Mouse (Mus musculus) monocyte, adult 2 months (primary cell): Measurements from ENCODE around the gene Itga5.

Experiments
- DNase-seq, 2 experiments: peaks; one replicate each; pipeline ENCODE4 v3.0.0; 2022; ENCODE audit warnings: low spot score in 2 of 2, low read depth in 1 of 2

Itga5 gene

DNA sequence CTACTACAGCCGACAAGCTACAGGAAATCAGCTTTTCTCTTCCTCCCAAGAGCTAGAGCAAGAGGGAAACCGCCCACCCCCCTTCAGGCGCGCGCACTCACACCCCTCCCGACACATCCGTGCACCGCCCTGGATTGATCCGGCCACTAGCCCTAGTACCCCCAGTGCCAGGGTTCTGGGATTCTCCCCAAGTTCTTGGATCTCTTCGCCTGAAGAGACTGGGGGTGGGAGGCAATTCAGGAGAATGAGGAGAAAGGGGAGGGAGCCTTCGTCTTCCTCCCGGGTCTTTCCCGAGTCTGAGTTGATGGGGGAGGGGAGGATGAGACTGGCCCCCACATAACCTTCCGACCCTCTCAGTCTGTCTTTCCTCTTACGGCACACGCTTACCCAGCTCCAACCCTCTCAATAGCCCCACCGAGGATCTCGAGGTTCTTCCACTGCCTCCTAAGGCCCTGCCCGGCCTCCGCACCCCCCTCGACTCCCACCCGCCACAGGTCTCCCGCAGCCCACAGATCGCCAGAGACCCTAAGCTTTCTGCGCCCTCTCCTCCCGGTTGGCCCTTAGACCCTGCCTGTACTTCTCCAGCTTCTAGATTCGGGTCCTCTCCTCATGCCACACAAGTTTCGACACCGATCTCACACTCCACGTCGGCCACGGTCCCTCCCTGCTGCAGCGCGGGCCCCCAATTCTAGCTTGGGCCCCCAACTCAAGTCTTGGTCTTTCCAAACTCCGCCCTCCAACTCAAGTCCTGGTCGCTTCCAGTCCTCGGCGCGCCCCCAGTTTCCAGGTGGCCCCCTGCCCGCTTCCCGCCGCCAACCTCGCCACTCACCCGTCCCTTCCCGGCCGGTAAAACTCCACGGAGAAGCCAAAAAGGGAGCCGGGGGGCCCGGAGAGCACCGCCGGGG lies 840 bp downstream of the Itga5 start:
- DNase-seq: no peak

DNA sequence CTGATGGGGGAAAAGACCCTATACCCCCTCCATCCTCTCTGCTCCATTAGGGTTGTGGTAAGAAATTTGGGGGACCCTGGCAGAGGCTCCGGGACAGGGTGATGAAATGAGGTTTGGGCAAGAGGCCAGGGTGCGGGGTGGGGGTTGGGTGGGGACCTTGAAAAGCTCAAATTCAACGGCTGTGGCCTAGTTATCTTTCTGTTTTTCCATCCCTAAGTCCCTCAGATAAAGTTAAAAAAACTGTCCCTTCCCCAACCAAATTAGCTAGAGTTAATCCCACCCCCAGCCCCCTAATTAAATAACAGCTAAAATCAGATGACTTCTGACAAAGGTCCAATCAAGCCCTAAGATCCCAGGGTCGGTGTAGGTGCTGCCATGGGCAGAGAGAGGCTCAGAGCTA lies 1.8 kb downstream of the Itga5 start:
- DNase-seq: no peak

DNA sequence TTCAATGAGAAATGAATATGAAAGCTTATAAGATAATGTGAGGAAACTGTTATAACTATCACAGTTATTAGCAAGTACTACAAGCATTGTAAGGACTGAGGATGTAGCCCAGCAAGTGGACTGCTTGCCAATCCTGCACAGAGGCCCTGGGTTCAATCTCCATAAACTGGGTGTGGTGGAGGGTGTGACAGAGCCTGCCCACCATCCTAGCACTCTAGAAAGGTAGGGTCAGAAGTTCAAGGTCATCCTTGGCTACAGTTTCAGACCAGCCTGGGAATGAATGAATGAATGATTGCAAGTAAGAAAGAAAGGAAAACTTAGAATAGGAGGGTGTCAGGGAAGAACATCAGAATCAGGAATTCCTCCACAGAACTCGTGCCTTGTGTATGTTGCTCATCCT lies 2.8 kb downstream of the Itga5 start:
- DNase-seq: no peak

- DNase-seq: no peak
Measured at GRCm38 (mm10) chr15:103362950-103363349, 3.6 kb downstream of the Itga5 start.

DNA sequence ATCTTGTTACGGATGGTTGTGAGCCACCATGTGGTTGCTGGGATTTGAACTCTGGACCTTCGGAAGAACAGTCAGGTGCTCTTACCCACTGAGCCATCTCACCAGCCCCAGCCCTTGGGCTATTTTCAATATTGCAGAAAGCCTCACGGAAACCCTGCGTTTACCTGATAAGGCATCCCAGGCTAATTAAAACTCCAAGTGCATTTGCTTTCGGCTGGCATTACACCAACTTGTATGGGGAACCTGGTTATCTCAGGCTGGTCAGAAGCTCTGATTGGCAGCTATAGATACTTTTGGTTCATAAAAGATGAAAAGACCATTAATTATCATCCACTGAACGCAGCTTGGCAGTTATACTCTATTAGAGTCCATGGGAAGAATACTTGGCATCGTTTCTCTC lies 4.2 kb downstream of the Itga5 start:
- no peak for DNase-seq

GRCm38 (mm10) chr15:103361269-103361668 lies 5.3 kb downstream of the Itga5 start:
- DNase-seq: peak in 1 of 2 experiments; percentile 33

GRCm38 (mm10) chr15:103359869-103360602 lies 6.5 kb downstream of the Itga5 start:
- no peak for DNase-seq

GRCm38 (mm10) chr15:103359122-103359510 lies 7.4 kb downstream of the Itga5 start:
- DNase-seq: no peak

DNA sequence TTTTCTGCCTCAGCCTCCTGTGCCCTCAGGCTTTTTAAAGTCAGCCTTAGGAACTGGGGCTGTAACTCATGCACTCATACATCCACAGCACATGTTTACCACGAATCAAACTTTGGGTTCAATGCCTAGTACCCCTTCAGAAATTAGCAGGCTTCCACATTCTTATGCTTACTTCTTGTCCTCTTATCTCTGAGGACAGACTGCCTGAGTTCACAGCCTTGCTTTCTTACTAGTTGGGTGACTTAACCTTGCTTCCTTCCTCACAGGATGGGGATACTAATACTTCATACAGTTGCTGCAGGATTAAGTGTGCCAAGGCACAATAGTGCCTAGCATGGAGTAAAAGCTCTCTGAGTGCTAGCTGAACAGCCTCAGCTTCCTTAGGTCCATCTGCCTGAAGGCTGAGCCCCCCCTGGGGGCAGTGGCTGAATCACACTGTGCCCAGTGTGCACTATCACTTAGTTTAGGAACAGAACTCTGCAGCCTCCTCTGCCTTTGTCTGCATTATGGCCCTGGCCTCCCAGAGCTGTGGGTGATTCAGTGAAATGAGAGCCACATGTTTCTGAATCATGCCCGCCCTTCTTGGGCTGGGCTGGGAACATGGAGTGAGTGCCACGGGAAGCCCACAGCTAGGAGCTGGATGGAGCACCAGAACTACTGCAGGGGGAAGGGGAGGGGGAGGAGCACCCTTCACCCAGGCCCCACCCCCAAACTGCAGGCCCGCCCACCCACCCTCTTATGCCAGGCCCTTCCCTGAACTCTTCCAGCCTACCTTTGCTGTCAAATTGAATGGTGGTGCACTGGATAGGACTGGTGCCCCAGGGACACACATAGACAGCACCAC lies 8.1 kb downstream of the Itga5 start:
- no peak for DNase-seq

DNA sequence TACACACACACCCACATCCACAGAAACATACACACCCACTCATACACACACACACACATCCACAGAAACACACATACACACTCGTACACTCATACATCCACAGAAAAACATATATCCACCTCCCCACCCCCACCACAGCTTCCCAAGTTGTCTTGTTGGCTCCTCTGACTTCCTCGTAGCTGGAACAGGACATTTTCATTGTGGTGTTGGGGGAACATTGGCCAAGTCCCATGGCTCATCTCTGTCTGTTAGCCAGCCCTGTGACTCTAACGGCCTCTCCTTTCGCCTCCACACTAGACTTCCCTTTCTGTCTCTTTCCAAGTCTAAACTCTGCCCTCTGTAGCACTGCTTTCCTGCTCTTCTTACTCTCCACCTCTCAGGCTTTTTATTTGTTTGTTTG lies 8.7 kb downstream of the Itga5 start:
- no peak for DNase-seq

- no peak for DNase-seq
Measured at GRCm38 (mm10) chr15:103356130-103356529, 10.4 kb downstream of the Itga5 start.

DNA sequence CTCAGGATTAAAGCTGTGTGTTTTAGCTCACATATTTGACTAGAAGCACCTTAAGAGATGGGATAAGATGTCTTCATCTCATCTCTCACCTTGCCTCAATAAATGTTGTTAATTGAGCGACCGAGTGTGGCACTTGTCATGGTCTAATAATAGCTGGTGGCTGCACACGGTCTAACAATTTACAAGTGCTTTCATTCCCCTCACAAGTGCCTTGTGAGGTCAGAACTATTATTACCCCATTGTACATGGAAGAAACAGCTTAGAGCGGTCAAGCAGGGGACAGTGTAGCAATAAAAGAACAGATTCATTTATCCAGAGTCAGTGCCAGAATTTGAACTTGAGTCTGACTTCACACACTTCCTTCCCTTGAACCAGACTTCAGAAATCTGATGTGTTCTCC lies 11.1 kb downstream of the Itga5 start:
- DNase-seq: no peak

DNA sequence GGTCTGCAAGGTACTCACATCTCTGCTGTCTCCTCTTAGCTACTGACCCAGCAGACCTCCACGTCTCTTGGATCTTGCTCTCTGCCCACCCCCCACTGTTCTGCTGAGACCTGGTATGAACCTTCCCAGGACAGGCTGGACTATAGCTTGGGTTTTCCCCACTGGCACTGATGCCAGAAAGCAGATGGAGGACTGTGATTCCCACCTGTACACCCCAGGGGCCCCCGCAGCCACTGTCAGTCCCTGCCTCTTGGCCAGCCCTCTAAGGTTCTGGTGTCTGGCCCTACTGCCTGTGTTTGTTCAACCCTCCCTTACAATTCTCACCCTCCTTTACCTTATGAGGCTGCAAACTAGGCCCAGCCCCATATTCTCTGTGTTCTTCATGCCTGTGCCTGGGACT lies 11.9 kb downstream of the Itga5 start:
- no peak for DNase-seq

DNA sequence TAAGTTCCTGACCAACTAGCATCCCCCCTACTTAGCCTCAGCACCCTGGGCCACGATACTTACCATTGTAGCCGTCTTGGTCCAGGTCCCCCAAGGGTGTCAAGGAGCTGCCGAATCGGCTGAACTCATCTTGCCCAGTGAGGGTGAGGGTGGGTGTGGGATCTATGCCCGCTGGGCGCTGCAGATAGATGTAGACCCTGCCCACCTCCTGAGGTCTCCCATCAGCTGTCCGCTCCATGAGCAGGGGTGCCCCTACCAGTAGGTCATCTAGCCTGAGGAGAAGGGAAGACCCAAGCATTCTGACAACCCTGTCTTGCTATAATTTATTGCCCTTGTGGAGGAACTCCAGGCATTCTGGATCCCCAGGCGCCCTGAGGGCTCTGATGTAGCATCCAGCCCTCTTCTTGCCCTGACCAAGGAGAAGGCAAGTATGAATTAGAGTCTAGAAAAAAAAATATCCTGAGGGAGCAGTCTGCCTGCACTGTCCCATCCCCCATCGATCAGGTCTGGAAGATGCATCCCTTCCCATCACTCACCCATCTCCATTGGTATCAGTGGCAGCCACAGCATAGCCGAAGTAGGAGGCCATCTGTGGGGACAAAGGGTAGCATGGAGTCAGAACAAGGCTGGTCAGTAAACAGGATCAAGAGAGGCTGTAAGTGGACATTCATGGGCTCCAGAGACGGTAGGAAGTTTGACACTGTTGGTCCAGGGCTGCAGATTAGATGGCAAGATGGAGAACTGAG lies 12.9 kb downstream of the Itga5 start:
- no peak for DNase-seq

- no peak for DNase-seq
Measured at GRCm38 (mm10) chr15:103352856-103353255, 13.7 kb downstream of the Itga5 start.

GRCm38 (mm10) chr15:103347275-103347684 lies 19.3 kb downstream of the Itga5 start:
- no peak for DNase-seq

DNA sequence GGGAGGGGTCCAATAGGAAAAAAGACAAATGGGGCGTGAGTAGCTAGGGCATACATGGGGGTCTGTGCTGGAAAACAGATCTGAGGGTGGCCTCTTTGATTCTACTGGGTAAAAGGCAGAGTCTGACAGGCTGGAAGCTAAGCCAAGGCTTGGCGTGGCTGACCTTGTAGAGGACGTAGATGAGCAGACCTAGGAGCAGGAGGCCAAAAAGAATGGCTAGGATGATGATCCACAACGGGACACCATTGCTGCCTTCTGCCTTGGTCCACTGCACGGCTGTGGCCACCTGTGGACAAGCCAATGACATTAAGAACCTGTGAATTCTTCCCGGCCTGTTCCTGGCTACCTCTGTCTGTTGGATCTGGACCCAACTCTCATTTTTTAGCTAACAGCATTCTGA lies 20.8 kb downstream of the Itga5 start:
- DNase-seq: no peak

- DNase-seq: no peak
Measured at GRCm38 (mm10) chr15:103343556-103343955, 23.0 kb downstream of the Itga5 start.

DNA sequence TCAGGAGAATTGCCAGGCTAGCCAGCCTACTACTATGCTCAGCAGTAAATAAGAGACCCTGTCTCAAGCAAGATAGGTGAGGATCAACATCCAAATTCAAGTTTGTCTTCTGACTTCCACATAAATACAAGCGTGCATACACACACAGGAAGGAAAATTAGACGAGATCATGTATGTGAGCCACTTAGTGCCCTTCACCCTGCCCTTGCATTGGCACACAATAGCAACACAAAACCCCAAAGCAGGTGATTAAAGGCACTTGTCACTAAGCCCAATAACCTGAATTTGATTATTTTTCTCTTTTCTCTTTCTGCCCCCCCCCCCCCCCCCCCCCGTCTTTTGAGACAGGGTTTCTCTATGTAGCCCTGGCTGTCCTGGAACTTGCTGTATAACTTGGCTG lies 23.6 kb downstream of the Itga5 start:
- no peak for DNase-seq

DNA sequence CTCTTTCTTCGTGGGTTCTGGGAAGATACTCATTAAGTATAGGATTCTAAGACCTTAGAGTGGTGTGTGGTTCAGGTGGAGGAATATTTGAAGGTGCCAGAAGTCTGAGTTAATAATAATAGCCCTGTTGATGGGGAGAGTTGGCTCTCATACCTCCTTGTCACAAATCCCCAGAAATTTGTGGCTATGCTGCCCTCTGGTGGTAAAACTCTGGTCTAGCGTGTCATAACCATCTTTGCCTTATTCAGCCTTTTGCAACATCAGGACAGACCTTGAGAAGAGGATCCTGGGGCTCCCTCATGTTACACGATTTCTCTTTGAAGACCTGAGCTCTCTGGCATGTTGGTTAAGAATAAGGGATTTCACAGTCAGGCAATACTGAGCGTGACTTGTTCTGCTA lies 24.1 kb downstream of the Itga5 start:
- DNase-seq: peak; percentile 62 to 73

DNA sequence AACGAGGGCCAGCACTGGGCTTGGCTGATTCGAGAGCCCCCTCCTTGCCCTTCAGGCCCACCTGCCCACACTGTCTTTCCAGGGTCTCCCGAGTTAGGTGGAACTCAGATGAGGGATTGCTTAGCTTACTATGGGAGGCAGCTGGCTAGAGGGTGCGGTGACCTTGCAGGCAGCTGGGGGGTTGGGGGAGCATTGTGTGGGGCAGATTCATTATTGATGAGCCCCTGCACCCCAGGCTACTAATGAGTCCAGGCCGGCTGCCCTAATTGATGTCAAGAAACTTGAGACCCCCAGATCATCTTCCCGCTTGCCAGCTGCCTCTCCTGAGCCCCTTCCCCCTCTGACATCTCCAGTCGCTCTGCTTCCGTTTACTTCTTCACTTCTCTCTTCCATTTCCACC lies 25.0 kb downstream of the Itga5 start:
- no peak for DNase-seq
